Mouse (Mus musculus): ENCODE measurements around the gene Otud5.

- TF ChIP-seq POLR2A (IDR thresholded peaks at IDR 0.05; ENCODE audit: insufficient read length, low read depth) (no peak), TCF12 (IDR thresholded peaks at IDR 0.05; ENCODE audit: insufficient read depth, poor library complexity, severe bottlenecking) (no peak), USF1 (IDR thresholded peaks at IDR 0.05; ENCODE audit: low read depth) (no peak), MAX (IDR thresholded peaks at IDR 0.05; ENCODE audit: low read depth) (no peak), POLR2AphosphoS2 (IDR thresholded peaks at IDR 0.05; ENCODE audit: insufficient read length, low read depth) (no peak), E2F4 (IDR thresholded peaks at IDR 0.05; ENCODE audit: insufficient read depth) (no peak)
These were observed 46.1 kb upstream of the Otud5 start for GRCm38 (mm10) chrX:7795016-7795415.
